Mouse (Mus musculus) embryonic fibroblast, embryonic 13.5 days (primary cell): ENCODE results near the gene Krt80.

ENCODE experiments used
- CTCF ChIP-seq: IDR thresholded peaks from 2 replicates; pipeline ENCODE4 v1.5.1; 2011; ENCODE audit warnings: mild to moderate bottlenecking, control low read depth, low read length, moderate library complexity, borderline replicate concordance; ENCODE audit not compliant: insufficient read depth
- POLR2A ChIP-seq: IDR thresholded peaks from 2 replicates; pipeline ENCODE4 v1.6.1; 2011; ENCODE audit warnings: low read depth, mild to moderate bottlenecking, control low read depth, low read length, moderate library complexity

DNA sequence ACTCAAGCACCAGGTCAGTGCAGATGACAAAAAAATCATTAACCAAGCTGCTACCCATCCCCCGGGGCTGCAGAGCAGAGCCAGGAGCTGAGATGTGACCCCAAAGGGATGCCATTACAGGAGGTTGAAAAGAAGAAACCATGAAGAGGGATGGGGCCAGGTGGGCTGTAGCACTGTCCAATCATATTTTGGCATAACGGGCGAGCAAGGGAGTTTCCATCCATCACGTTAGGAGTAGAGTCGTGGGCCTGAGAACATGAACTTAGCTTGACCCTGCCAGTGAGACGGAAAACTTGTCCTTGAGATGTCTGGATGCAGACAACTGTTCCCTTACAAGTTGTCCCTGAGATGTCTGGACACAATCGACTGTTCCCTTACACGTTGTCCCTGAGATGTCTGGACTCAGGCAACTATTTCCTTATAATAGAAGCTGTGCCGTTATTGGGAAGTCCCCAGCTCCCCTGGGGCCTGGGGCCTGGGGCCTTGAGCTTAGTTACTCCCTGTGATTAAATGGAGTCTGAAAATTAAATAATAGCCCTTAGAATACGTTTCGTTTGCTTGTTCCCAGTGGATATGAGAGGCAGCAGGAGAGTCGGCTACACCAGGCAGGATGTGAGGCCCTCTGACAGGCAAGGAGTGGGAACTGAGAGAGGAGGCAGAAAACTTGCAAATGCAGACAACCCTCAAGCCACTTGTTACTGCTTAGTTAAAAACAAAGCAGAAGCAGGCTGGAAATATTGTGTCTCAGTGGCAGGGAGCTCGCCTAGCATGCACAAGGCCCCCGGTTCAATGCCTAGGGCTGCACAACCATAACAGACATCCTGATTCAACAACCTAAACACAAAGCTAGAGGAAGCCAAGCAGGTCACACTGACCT is 50.8 kb downstream of the Krt80 start:
- TF ChIP-seq CTCF = no peak
- no peak for TF ChIP-seq POLR2A
